Mouse (Mus musculus) forebrain, embryonic 12.5 days (tissue): ENCODE data around the gene Tbxa2r. TPM values are rescaled to one million over a fixed set of nuclear protein-coding genes. Genes with fewer than 3 reads are reported as not detected.
A peak's percentile ranks its signal among the peaks of the same experiment; 100 is the strongest.

Experiments
- ATAC-seq: fragments of 200-750 bp; cut with Nextera tagmentation; 2 replicates; pipeline ENCODE4 v1.8.0; 2017; ENCODE audit warnings: moderate TSS enrichment; ENCODE audit not compliant: low FRiP score
- H3K27ac ChIP-seq: fragments of 300-500 bp; sonication (generic); 2 replicates; pipeline ENCODE4 v1.5.1; 2016; ENCODE audit warnings: mild to moderate bottlenecking
- H3K27me3 ChIP-seq: fragments of 300-500 bp; sonication (generic); 2 replicates; pipeline ENCODE4 v1.6.1; 2016; ENCODE audit warnings: mild to moderate bottlenecking
- H3K36me3 ChIP-seq: fragments of 300-500 bp; sonication (generic); replicated peaks from 2 replicates; pipeline ENCODE4 v1.6.1; 2016; ENCODE audit warnings: mild to moderate bottlenecking
- H3K4me1 ChIP-seq: fragments of 300-500 bp; sonication (generic); 2 replicates; pipeline ENCODE4 v1.6.1; 2016
- H3K4me2 ChIP-seq: fragments of 300-500 bp; sonication (generic); 2 replicates; pipeline ENCODE4 v1.6.1; 2016; ENCODE audit warnings: mild to moderate bottlenecking, moderate library complexity
- H3K4me3 ChIP-seq: fragments of 300-500 bp; sonication (generic); replicated peaks from 2 replicates; pipeline ENCODE4 v1.5.1; 2016; ENCODE audit warnings: mild to moderate bottlenecking
- H3K9ac ChIP-seq: fragments of 300-500 bp; sonication (generic); 2 replicates; pipeline ENCODE4 v1.6.1; 2016; ENCODE audit warnings: mild to moderate bottlenecking
- H3K9me3 ChIP-seq: fragments of 300-500 bp; sonication (generic); 2 replicates; pipeline ENCODE4 v1.6.1; 2016
- WGBS: fragments of 180-500 bp; shearing (Covaris S2); methylation state at CpG from one replicate; pipeline ENCODE4 v1.1.7; 2016; 5-methylcytosine and 5-hydroxymethylcytosine counted together
- polyA plus RNA-seq: library from polyadenylated mRNA; unstranded; fragments of >200 nt; fragmentation: Nextera tagmentation; extraction: Ambion mirVana; gene quantifications from 2 replicates; pipeline ENCODE4 v1.2.1, GENCODE M21; 2016

The Tbxa2r gene
- polyA plus RNA-seq, 1 experiment from 2014 or later: 2.1 TPM

GRCm38 (mm10) chr10:81323791-81324530, 4.6 kb upstream of the Tbxa2r start:
- Histone ChIP-seq H3K9ac (no peak overlapping the region), H3K9me3 (no peaks in the 10 kb centered on the region), H3K36me3 (peaks cover 56% of the 10 kb centered on the region), H3K27ac (no peak overlapping the region), H3K27me3 (no peaks in the 10 kb centered on the region), H3K4me3 (no peak overlapping the region; the same call in 1 of the 2 replicates), H3K4me2 (no peak overlapping the region), H3K4me1 (peaks cover 23% of the 10 kb centered on the region)
- no peak for ATAC-seq
- 95% methylated on average over 18 of the region's 18 CpGs for WGBS

- no peaks in the 10 kb centered on the region for H3K27me3 ChIP-seq
- peaks cover 12% of the 10 kb centered on the region for H3K4me1 ChIP-seq
- no peak overlapping the region for H3K4me3 ChIP-seq
- H3K27ac ChIP-seq: no peak overlapping the region
- WGBS: 96% methylated on average over 21 of the region's 21 CpGs
- no peak for ATAC-seq
- H3K4me2 ChIP-seq: no peak overlapping the region
- no peaks in the 10 kb centered on the region for H3K9me3 ChIP-seq
- H3K36me3 ChIP-seq: peaks cover 56% of the 10 kb centered on the region
- no peak overlapping the region for H3K9ac ChIP-seq
These were observed 3.4 kb upstream of the Tbxa2r start for GRCm38 (mm10) chr10:81325176-81325575.

DNA sequence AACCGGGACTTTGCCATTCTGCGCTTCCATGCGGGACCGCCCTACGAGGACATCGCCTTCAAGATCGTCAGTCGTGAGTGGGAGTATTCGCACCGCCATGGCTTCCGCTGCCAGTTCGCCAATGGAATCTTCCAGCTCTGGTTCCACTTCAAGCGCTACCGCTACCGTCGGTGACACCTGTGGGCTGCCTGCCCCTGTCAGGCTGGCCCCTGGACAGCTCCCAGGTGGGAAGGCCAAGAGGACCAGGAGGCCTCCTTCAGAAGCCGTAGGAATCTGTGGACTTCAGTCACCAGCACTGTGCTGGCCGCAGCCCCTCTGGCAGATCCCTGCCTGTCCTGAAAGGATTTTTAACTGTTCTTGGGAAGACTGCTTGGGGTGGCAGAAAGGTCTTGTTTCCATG, 2.8 kb upstream of the Tbxa2r start:
- Histone ChIP-seq H3K4me2 (no peak overlapping the region), H3K36me3 (peaks cover 56% of the 10 kb centered on the region), H3K27me3 (no peaks in the 10 kb centered on the region)

GRCm38 (mm10) chr10:81326858-81327257, 1.7 kb upstream of the Tbxa2r start:
- H3K27ac ChIP-seq: 0 out of 2 replicates have a peak overlapping the region, but pooled peaks have one; percentile 13
- WGBS: 86% methylated on average over 6 of the region's 6 CpGs
- no peak overlapping the region for H3K9ac ChIP-seq
- no peaks in the 10 kb centered on the region for H3K9me3 ChIP-seq
- H3K27me3 ChIP-seq: peaks cover 5% of the 10 kb centered on the region
- peaks cover 8% of the 10 kb centered on the region for H3K4me1 ChIP-seq
- peaks cover 56% of the 10 kb centered on the region for H3K36me3 ChIP-seq
- no peak overlapping the region for H3K4me3 ChIP-seq
- no peak for ATAC-seq
- no peak overlapping the region for H3K4me2 ChIP-seq

More for the DNA sequence above, 2.8 kb upstream of the Tbxa2r start:
- Histone ChIP-seq H3K9me3 (no peaks in the 10 kb centered on the region), H3K27ac (no peak overlapping the region), H3K4me3 (no peak overlapping the region), H3K9ac (no peak overlapping the region), H3K4me1 (peaks cover 12% of the 10 kb centered on the region)
- no peak for ATAC-seq
- WGBS: 94% methylated on average over 18 of the region's 18 CpGs

GRCm38 (mm10) chr10:81327959-81328358, 572 bp upstream of the Tbxa2r start:
- H3K27ac ChIP-seq: no peak overlapping the region
- no peak for ATAC-seq
- H3K9ac ChIP-seq: no peak overlapping the region
- 62% methylated on average over 2 of the region's 2 CpGs for WGBS
- H3K9me3 ChIP-seq: no peaks in the 10 kb centered on the region
- H3K27me3 ChIP-seq: peaks cover 16% of the 10 kb centered on the region
- H3K4me2 ChIP-seq: no peak overlapping the region
- peaks cover 3% of the 10 kb centered on the region; the same call in 1 of the 2 replicates for H3K4me1 ChIP-seq
- peaks cover 47% of the 10 kb centered on the region for H3K36me3 ChIP-seq
- no peak overlapping the region for H3K4me3 ChIP-seq

DNA sequence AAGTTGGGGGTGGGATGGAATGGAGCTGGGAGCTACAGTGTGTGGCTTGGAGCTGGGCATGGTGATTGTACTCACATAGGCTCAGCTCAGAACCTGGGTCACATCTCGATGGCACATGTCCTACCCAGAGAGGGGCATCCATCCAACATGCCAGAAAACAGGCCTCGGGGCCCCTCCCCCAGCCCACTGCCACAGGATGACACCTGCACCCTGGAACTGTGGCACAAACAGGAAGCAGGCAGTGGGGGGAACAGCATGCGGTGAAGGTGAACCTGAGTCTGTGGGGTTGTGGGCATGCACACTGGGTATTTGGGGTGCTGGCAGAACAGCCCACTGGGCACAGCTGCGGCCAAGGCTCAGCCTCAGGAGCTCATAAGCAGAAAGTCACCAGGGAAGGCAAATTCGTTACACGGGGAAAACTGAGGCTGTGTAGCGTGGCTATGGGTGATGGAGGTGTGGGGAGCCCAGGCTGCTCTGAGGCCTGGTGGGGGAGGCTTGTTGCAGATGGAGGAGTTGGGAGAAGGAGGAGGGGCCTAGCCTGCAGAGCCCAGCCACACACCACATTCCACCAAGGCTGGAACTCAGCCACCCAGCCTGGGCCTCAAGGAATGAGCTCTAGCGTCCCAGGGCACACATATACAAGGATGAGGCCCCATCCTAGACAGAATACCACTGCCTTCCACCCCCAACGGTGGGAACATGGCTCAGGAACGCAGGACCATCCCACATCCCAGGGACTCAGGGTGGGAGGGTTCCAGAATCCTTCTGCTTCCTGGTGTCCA, 854 bp downstream of the Tbxa2r start:
- Histone ChIP-seq H3K4me3 (no peak overlapping the region), H3K4me2 (no peak overlapping the region), H3K27ac (no peak overlapping the region), H3K36me3 (peaks cover 33% of the 10 kb centered on the region), H3K4me1 (peaks cover 3% of the 10 kb centered on the region; the same call in 1 of the 2 replicates), H3K9me3 (no peaks in the 10 kb centered on the region), H3K27me3 (peaks cover 25% of the 10 kb centered on the region), H3K9ac (peak overlapping the region; percentile 21; the same call in 1 of the 2 replicates)
- no peak for ATAC-seq
- 80% methylated on average over 10 of the region's 10 CpGs for WGBS

DNA sequence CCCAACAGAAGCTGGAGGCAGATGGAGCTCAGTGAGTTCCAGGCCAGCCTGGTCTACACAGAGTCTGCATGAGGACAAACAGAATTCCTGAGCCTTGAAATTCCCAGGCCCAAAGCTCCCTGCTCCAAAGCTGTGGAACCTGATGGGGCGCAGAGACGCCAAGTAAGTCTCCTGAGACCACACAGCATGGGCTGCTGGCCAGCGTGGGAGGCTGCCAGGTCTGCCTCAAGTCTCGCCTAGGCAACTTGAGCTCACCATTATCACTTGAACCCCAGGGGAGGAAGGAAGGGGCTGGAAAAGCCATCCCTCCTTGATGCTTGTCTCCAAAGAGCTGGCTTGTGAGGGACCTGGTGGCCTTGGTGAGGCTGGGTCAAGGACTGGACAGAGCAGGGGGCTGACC, 1.5 kb downstream of the Tbxa2r start:
- 75% methylated on average over 4 of the region's 4 CpGs for WGBS
- ATAC-seq: no peak
- Histone ChIP-seq H3K27me3 (peaks cover 31% of the 10 kb centered on the region), H3K4me1 (peaks cover 3% of the 10 kb centered on the region; the same call in 1 of the 2 replicates), H3K36me3 (peaks cover 27% of the 10 kb centered on the region), H3K27ac (no peak overlapping the region), H3K9me3 (no peaks in the 10 kb centered on the region), H3K4me2 (no peak overlapping the region), H3K9ac (no peak overlapping the region), H3K4me3 (no peak overlapping the region)

- WGBS: 18% methylated on average over 29 of the region's 29 CpGs
- Histone ChIP-seq H3K27ac (no peak overlapping the region), H3K4me1 (peaks cover 3% of the 10 kb centered on the region), H3K36me3 (peaks cover 4% of the 10 kb centered on the region), H3K9me3 (no peaks in the 10 kb centered on the region), H3K4me3 (no peak overlapping the region), H3K27me3 (peaks cover 31% of the 10 kb centered on the region), H3K4me2 (peak overlapping the region; percentile 17; the same call in 1 of the 2 replicates), H3K9ac (no peak overlapping the region)
- no peak for ATAC-seq
These were observed 3.7 kb downstream of the Tbxa2r start for GRCm38 (mm10) chr10:81332277-81332676.

DNA sequence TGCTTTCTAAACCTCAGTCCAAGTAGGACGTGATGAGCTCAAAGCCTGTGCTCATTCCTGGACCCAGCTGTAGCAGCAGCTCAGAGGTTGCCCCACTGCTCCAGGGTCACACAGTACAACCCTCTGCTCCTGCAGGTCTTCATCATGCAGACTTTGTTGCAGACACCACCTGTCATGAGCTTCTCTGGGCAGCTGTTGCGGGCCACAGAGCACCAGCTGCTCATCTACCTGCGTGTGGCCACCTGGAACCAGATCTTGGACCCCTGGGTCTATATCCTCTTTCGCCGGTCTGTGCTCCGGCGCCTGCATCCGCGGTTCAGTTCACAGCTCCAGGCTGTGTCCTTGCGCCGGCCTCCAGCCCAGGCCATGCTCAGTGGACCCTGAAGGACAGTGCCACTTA, 5.8 kb downstream of the Tbxa2r start:
- Histone ChIP-seq H3K27ac (no peak overlapping the region), H3K4me3 (no peak overlapping the region), H3K4me1 (peaks cover 3% of the 10 kb centered on the region), H3K36me3 (no peaks in the 10 kb centered on the region), H3K9me3 (no peaks in the 10 kb centered on the region), H3K9ac (no peak overlapping the region), H3K4me2 (no peak overlapping the region), H3K27me3 (peaks cover 45% of the 10 kb centered on the region)
- ATAC-seq: no peak
- WGBS: 61% methylated on average over 11 of the region's 11 CpGs

- no peaks in the 10 kb centered on the region for H3K9me3 ChIP-seq
- no peaks in the 10 kb centered on the region for H3K36me3 ChIP-seq
- peaks cover 52% of the 10 kb centered on the region for H3K27me3 ChIP-seq
- ATAC-seq: no peak
- no peak overlapping the region for H3K27ac ChIP-seq
- H3K4me1 ChIP-seq: peaks cover 3% of the 10 kb centered on the region
- no peak overlapping the region for H3K4me3 ChIP-seq
- no peak overlapping the region for H3K4me2 ChIP-seq
- WGBS: 48% methylated on average over 17 of the region's 19 CpGs
- H3K9ac ChIP-seq: no peak overlapping the region
These were observed 7.1 kb downstream of the Tbxa2r start for GRCm38 (mm10) chr10:81335393-81336340.

DNA sequence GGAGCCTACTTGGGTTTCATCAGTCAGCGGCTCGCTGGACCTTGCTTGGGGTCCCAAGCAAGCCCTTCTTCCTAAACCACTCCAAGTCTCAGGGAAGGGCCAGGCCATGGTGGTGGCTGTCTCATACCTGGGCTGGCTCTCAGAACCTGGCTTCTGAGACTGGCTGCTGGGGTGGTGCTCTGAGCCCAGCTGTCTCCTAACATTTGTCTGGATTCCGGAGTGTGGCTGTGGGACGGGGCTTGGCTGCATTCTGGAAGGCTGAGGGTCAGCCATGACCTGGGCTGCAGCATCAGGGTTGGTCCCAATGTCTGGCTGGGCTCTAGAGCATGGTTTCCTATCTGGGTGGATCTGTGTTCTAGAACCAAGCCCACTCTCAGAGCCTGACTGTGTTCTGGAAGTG, 8.0 kb downstream of the Tbxa2r start:
- no peaks in the 10 kb centered on the region for H3K9me3 ChIP-seq
- no peaks in the 10 kb centered on the region for H3K36me3 ChIP-seq
- peaks cover 3% of the 10 kb centered on the region for H3K4me1 ChIP-seq
- no peak overlapping the region for H3K9ac ChIP-seq
- no peak for ATAC-seq
- 94% methylated on average over 4 of the region's 4 CpGs for WGBS
- H3K27me3 ChIP-seq: peaks cover 60% of the 10 kb centered on the region
- H3K4me2 ChIP-seq: no peak overlapping the region
- no peak overlapping the region for H3K27ac ChIP-seq
- H3K4me3 ChIP-seq: no peak overlapping the region
